In genomic region chr2:68862464-68863266, GRCm38 (mm10) we compare ENCODE assay signal across 8 mouse cellular contexts. TPM values are rescaled to one million over a fixed set of nuclear protein-coding genes. Genes with fewer than 3 reads are reported as not detected.
DNase-seq lines count a peak whose midpoint lies in the region; ATAC-seq and TF ChIP-seq lines count a peak whose summit lies in the region.

No protein-coding gene starts in this region.

- peak overlapping the region; percentile 84 for H3K4me3 ChIP-seq in heart, embryonic 12.5 days
- peak overlapping the region; percentile 90 for H3K4me3 ChIP-seq in E14TG2a.4 (replicated peaks; ENCODE audit: low read length)
- H3K4me3 ChIP-seq in forebrain, embryonic 15.5 days = peak overlapping the region; percentile 87
- H3K4me3 ChIP-seq in liver, postnatal 0 days (ENCODE audit: low read depth, low read length) = peak overlapping the region; percentile 82

- ATAC-seq in heart, embryonic 12.5 days (ENCODE audit: insufficient number of reproducible peaks, low FRiP score) = no peak
- ATAC-seq in forebrain, embryonic 15.5 days (replicated peaks) = no peak
- ATAC-seq in liver, postnatal 0 days = no peak

- WGBS in heart, embryonic 12.5 days = 7% methylated on average over 15 of the region's 15 CpGs
- 1% methylated on average over 15 of the region's 15 CpGs for WGBS in forebrain, embryonic 15.5 days
- 11% methylated on average over 15 of the region's 15 CpGs for WGBS in liver, postnatal 0 days (ENCODE audit: insufficient replicate concordance)

- peak overlapping the region; percentile 81 for H3K4me2 ChIP-seq in heart, embryonic 12.5 days
- peak overlapping the region; percentile 64 for H3K4me2 ChIP-seq in forebrain, embryonic 15.5 days (replicated peaks)
- H3K4me2 ChIP-seq in liver, postnatal 0 days (ENCODE audit: low read depth, low read length) = peak overlapping the region; percentile 86

- no peak for TF ChIP-seq EP300 in liver, postnatal 0 days (IDR thresholded peaks at IDR 0.05; ENCODE audit: low read depth)

- DNase-seq in heart, adult 18-20 months = no peak
- DNase-seq in liver, postnatal 0 days = no peak
- DNase-seq in frontal cortex, postnatal 36 days (ENCODE audit: low spot score in 2 of 2) = no peak
- DNase-seq in spleen, postnatal 36 days (ENCODE audit: low spot score in 2 of 2) = no peak
- DNase-seq in lung, adult 18-20 months = no peak

- peak overlapping the region; percentile 83 for H3K9ac ChIP-seq in heart, embryonic 12.5 days
- peak overlapping the region; percentile 92 for H3K9ac ChIP-seq in forebrain, embryonic 15.5 days (replicated peaks)
- peak overlapping the region; percentile 79 for H3K9ac ChIP-seq in liver, postnatal 0 days (replicated peaks)

- H3K27me3 ChIP-seq in heart, embryonic 12.5 days (replicated peaks) = no peaks in the 10 kb centered on the region
- H3K27me3 ChIP-seq in E14TG2a.4 (ENCODE audit: insufficient read depth, low read length) = peaks cover 42% of the 10 kb centered on the region
- no peaks in the 10 kb centered on the region for H3K27me3 ChIP-seq in forebrain, embryonic 15.5 days
- H3K27me3 ChIP-seq in liver, postnatal 0 days (ENCODE audit: insufficient read depth, low read length) = no peaks in the 10 kb centered on the region

- H3K27ac ChIP-seq in heart, embryonic 12.5 days (ENCODE audit: poor library complexity, severe bottlenecking) = peak overlapping the region; percentile 66; the same call in 1 of the 2 replicates
- H3K27ac ChIP-seq in forebrain, embryonic 15.5 days (replicated peaks) = peak overlapping the region; percentile 84; the same call in 1 of the 2 replicates
- H3K27ac ChIP-seq in liver, postnatal 0 days (ENCODE audit: low read depth) = peak overlapping the region; percentile 85

- H3K9me3 ChIP-seq in heart, embryonic 12.5 days (replicated peaks) = no peaks in the 10 kb centered on the region
- no peaks in the 10 kb centered on the region for H3K9me3 ChIP-seq in E14TG2a.4 (ENCODE audit: low read length)
- H3K9me3 ChIP-seq in forebrain, embryonic 15.5 days = no peaks in the 10 kb centered on the region
- H3K9me3 ChIP-seq in liver, postnatal 0 days (ENCODE audit: low read length) = no peaks in the 10 kb centered on the region

- no peaks in the 10 kb centered on the region for H3K36me3 ChIP-seq in heart, embryonic 12.5 days
- H3K36me3 ChIP-seq in E14TG2a.4 (ENCODE audit: insufficient read depth, low read length) = no peaks in the 10 kb centered on the region
- H3K36me3 ChIP-seq in forebrain, embryonic 15.5 days = no peaks in the 10 kb centered on the region
- no peaks in the 10 kb centered on the region for H3K36me3 ChIP-seq in liver, postnatal 0 days (replicated peaks; ENCODE audit: insufficient read depth, low read length)

- peaks cover 24% of the 10 kb centered on the region for H3K4me1 ChIP-seq in heart, embryonic 12.5 days (replicated peaks)
- peaks cover 27% of the 10 kb centered on the region for H3K4me1 ChIP-seq in E14TG2a.4 (replicated peaks; ENCODE audit: low read depth, low read length)
- peaks cover 28% of the 10 kb centered on the region for H3K4me1 ChIP-seq in forebrain, embryonic 15.5 days
- peaks cover 30% of the 10 kb centered on the region for H3K4me1 ChIP-seq in liver, postnatal 0 days (ENCODE audit: insufficient read depth)

- TF ChIP-seq CTCF in E14TG2a.4 (conservative IDR thresholded peaks at IDR 0.05; ENCODE audit: low read length) = no peak
- TF ChIP-seq CTCF in liver, postnatal 0 days (IDR thresholded peaks at IDR 0.05; ENCODE audit: low read depth) = no peak

RNA-seq across cellular contexts. Expression of gene Cers6, which starts 1.4 kb away (rescaled TPM):
- polyA plus RNA-seq in heart, embryonic 12.5 days (2016; fragmentation: Nextera tagmentation; extraction: Ambion mirVana) = 25.4 and 26.9 TPM in 2 replicates
- 10 to 100 TPM in 1 of 2 experiments, 1 to 10 TPM in 1; 7.9 to 11.4 TPM for total RNA-seq in heart, adult 18-20 months (2021)
- 55.0 and 60.0 TPM in 2 replicates for polyA plus RNA-seq in forebrain, embryonic 15.5 days (2015; fragmentation: Nextera tagmentation; extraction: Ambion mirVana)
- polyA plus RNA-seq in liver, postnatal 0 days (2015; fragmentation: Nextera tagmentation; extraction: Ambion mirVana) = 6.1 and 8.2 TPM in 2 replicates
